Mouse (Mus musculus) right cerebral cortex, postnatal 10 days (tissue): ENCODE measurements around the gene Pafah1b2.
A peak's percentile ranks its signal among the peaks of the same experiment; 100 is the strongest.

Experiments
- DNase-seq, 2 experiments: peaks; one replicate each; pipeline ENCODE4 v3.0.0; 2021; ENCODE audit warnings: low spot score in 2 of 2

Pafah1b2 gene

GRCm38 (mm10) chr9:45942464-45942863 lies 70.0 kb downstream of the Pafah1b2 start:
- no peak for DNase-seq

GRCm38 (mm10) chr9:45941329-45941888 lies 71.1 kb downstream of the Pafah1b2 start:
- no peak for DNase-seq

GRCm38 (mm10) chr9:45939794-45940193 lies 72.7 kb downstream of the Pafah1b2 start:
- DNase-seq = no peak

- no peak for DNase-seq
These were observed 73.4 kb downstream of the Pafah1b2 start for GRCm38 (mm10) chr9:45938952-45939637.

GRCm38 (mm10) chr9:45938088-45938487 lies 74.4 kb downstream of the Pafah1b2 start:
- no peak for DNase-seq

GRCm38 (mm10) chr9:45936883-45937282 lies 75.6 kb downstream of the Pafah1b2 start:
- peak; percentile 74 to 75 for DNase-seq

- no peak for DNase-seq
These were observed 76.8 kb downstream of the Pafah1b2 start, which contains the start of gene Tagln for GRCm38 (mm10) chr9:45935628-45936210. TSS of gene Tagln (minus strand) at chr9:45936058.

- peak in 1 of 2 experiments; percentile 62 for DNase-seq
These were observed 79.7 kb downstream of the Pafah1b2 start for GRCm38 (mm10) chr9:45932571-45933415.

- DNase-seq = no peak
These were observed 80.5 kb downstream of the Pafah1b2 start for GRCm38 (mm10) chr9:45931958-45932357.

- no peak for DNase-seq
These were observed 83.2 kb downstream of the Pafah1b2 start for GRCm38 (mm10) chr9:45929285-45929684.

GRCm38 (mm10) chr9:45919895-45920294 lies 92.6 kb downstream of the Pafah1b2 start:
- DNase-seq = no peak

- peak; percentile 89 to 91 for DNase-seq
These were observed 95.2 kb downstream of the Pafah1b2 start for GRCm38 (mm10) chr9:45917041-45917934.

- DNase-seq = no peak
These were observed 96.8 kb downstream of the Pafah1b2 start for GRCm38 (mm10) chr9:45915659-45916058.
